Mouse (Mus musculus) forebrain, embryonic 11.5 days (tissue): ENCODE data around the gene Pla2g3. TPM values are rescaled to one million over a fixed set of nuclear protein-coding genes. Genes with fewer than 3 reads are reported as not detected.

Experiments
- ATAC-seq: fragments of 200-750 bp; cut with Nextera tagmentation; replicated peaks from 2 replicates; pipeline ENCODE4 v1.8.0; 2017; ENCODE audit warnings: moderate TSS enrichment; ENCODE audit not compliant: low FRiP score
- DNase-seq: peaks from one replicate; pipeline ENCODE4 v3.0.0-alpha.2; 2017; ENCODE audit warnings: low spot score
- H3K27ac ChIP-seq: fragments of 300-500 bp; sonication (generic); 2 replicates; pipeline ENCODE4 v1.5.1; 2014; ENCODE audit warnings: low read depth, low read length
- H3K27me3 ChIP-seq: fragments of 300-500 bp; sonication (generic); 2 replicates; pipeline ENCODE4 v1.6.1; 2014; ENCODE audit warnings: mild to moderate bottlenecking, low read length, mixed read lengths; ENCODE audit not compliant: control insufficient read depth, insufficient read depth
- H3K36me3 ChIP-seq: fragments of 300-500 bp; sonication (generic); 2 replicates; pipeline ENCODE4 v1.6.1; 2014; ENCODE audit warnings: mild to moderate bottlenecking, low read length, moderate library complexity, mixed read lengths; ENCODE audit not compliant: control insufficient read depth, insufficient read depth
- H3K4me1 ChIP-seq: fragments of 300-500 bp; sonication (generic); replicated peaks from 2 replicates; pipeline ENCODE4 v1.6.1; 2014; ENCODE audit warnings: low read length, mixed read lengths; ENCODE audit not compliant: control insufficient read depth, insufficient read depth
- H3K4me2 ChIP-seq: fragments of 300-500 bp; sonication (generic); 2 replicates; pipeline ENCODE4 v1.6.1; 2014; ENCODE audit warnings: low read depth, mild to moderate bottlenecking, low read length, moderate library complexity, mixed read lengths; ENCODE audit not compliant: severe bottlenecking
- H3K4me3 ChIP-seq: fragments of 300-500 bp; sonication (generic); 2 replicates; pipeline ENCODE4 v1.5.1; 2014; ENCODE audit warnings: low read depth, low read length
- H3K9ac ChIP-seq: fragments of 300-500 bp; sonication (generic); 2 replicates; pipeline ENCODE4 v1.6.1; 2014; ENCODE audit warnings: low read length
- H3K9me3 ChIP-seq: fragments of 300-500 bp; sonication (generic); 2 replicates; pipeline ENCODE4 v1.6.1; 2016; ENCODE audit warnings: low read length, mixed read lengths; ENCODE audit not compliant: control insufficient read depth
- WGBS: fragments of 180-500 bp; shearing (Covaris S2); extraction: QIAGEN DNeasy Blood & Tissue Kit; methylation state at CpG from one replicate; pipeline ENCODE4 v1.1.7; 2014; 5-methylcytosine and 5-hydroxymethylcytosine counted together
- polyA plus RNA-seq: library from polyadenylated mRNA; unstranded; fragments of >200 nt; fragmentation: Nextera tagmentation; extraction: Ambion mirVana; gene quantifications from 2 replicates; pipeline ENCODE4 v1.2.1, GENCODE M21; 2014

The Pla2g3 gene
- polyA plus RNA-seq, 1 experiment from 2014 or later, result 0.92 TPM

GRCm38 (mm10) chr11:3536082-3536481 lies 48.0 kb downstream of the Pla2g3 start:
- ATAC-seq (no peak), DNase-seq (no peak)
- 49% methylated on average over 5 of the region's 5 CpGs for WGBS
- H3K4me3 ChIP-seq, result peak overlapping the region; percentile 54
- no peaks in the 10 kb centered on the region for H3K27me3 ChIP-seq
- H3K27ac ChIP-seq, result peak overlapping the region; percentile 57
- peak overlapping the region; percentile 89 for H3K4me2 ChIP-seq
- H3K36me3 ChIP-seq, result peaks cover 2% of the 10 kb centered on the region; the same call in 1 of the 2 replicates
- H3K9me3 ChIP-seq, result no peaks in the 10 kb centered on the region
- H3K4me1 ChIP-seq, result peaks cover 16% of the 10 kb centered on the region
- peak overlapping the region; percentile 65 for H3K9ac ChIP-seq

GRCm38 (mm10) chr11:3536745-3537333 lies 48.8 kb downstream of the Pla2g3 start:
- Histone ChIP-seq H3K4me1 (peaks cover 16% of the 10 kb centered on the region), H3K27me3 (no peaks in the 10 kb centered on the region), H3K9ac (no peak overlapping the region), H3K9me3 (no peaks in the 10 kb centered on the region), H3K4me3 (no peak overlapping the region), H3K27ac (no peak overlapping the region), H3K4me2 (no peak overlapping the region), H3K36me3 (no peaks in the 10 kb centered on the region; the same call in 1 of the 2 replicates)
- no peak for DNase-seq
- no peak for ATAC-seq
- 88% methylated on average over 5 of the region's 5 CpGs for WGBS

- Histone ChIP-seq H3K9me3 (no peaks in the 10 kb centered on the region), H3K36me3 (no peaks in the 10 kb centered on the region), H3K9ac (no peak overlapping the region), H3K27me3 (no peaks in the 10 kb centered on the region), H3K4me1 (peaks cover 16% of the 10 kb centered on the region), H3K4me2 (peak overlapping the region; percentile 75; the same call in 1 of the 2 replicates), H3K27ac (no peak overlapping the region), H3K4me3 (0 out of 2 replicates have a peak overlapping the region, but pooled peaks have one; percentile 52)
- 87% methylated on average over 3 of the region's 3 CpGs for WGBS
- no peak for DNase-seq
- ATAC-seq, result no peak
These were observed 49.6 kb downstream of the Pla2g3 start for GRCm38 (mm10) chr11:3537711-3538110.

- Histone ChIP-seq H3K4me3 (peak overlapping the region; percentile 52), H3K4me1 (peaks cover 16% of the 10 kb centered on the region), H3K27me3 (no peaks in the 10 kb centered on the region), H3K4me2 (peak overlapping the region; percentile 75), H3K36me3 (no peaks in the 10 kb centered on the region), H3K27ac (no peak overlapping the region), H3K9ac (peak overlapping the region; percentile 56), H3K9me3 (no peaks in the 10 kb centered on the region)
- ATAC-seq (no peak), DNase-seq (no peak)
- 60% methylated on average over 4 of the region's 4 CpGs for WGBS
These were observed 50.3 kb downstream of the Pla2g3 start for GRCm38 (mm10) chr11:3538341-3538740.

GRCm38 (mm10) chr11:3539111-3539825 lies 51.2 kb downstream of the Pla2g3 start:
- Histone ChIP-seq H3K9me3 (no peaks in the 10 kb centered on the region), H3K9ac (peak overlapping the region; percentile 56), H3K4me2 (peak overlapping the region; percentile 75), H3K36me3 (no peaks in the 10 kb centered on the region), H3K27me3 (no peaks in the 10 kb centered on the region), H3K27ac (no peak overlapping the region), H3K4me1 (peaks cover 16% of the 10 kb centered on the region), H3K4me3 (peak overlapping the region; percentile 52)
- ATAC-seq (peak; percentile 92), DNase-seq (peak; percentile 92)
- 5% methylated on average over 33 of the region's 33 CpGs for WGBS

- H3K4me1 ChIP-seq, result peaks cover 14% of the 10 kb centered on the region
- H3K9me3 ChIP-seq, result peaks cover 4% of the 10 kb centered on the region; the same call in 1 of the 2 replicates
- no peak overlapping the region for H3K27ac ChIP-seq
- H3K36me3 ChIP-seq, result no peaks in the 10 kb centered on the region
- peak overlapping the region; percentile 52 for H3K4me3 ChIP-seq
- H3K4me2 ChIP-seq, result peak overlapping the region; percentile 75
- peak overlapping the region; percentile 47; the same call in 1 of the 2 replicates for H3K9ac ChIP-seq
- WGBS, result 85% methylated on average over 4 of the region's 4 CpGs
- ATAC-seq (no peak), DNase-seq (no peak)
- no peaks in the 10 kb centered on the region for H3K27me3 ChIP-seq
These were observed 51.7 kb downstream of the Pla2g3 start for GRCm38 (mm10) chr11:3539826-3540196.

- Histone ChIP-seq H3K4me2 (peak within 1 kb of the TSS; percentile 75), H3K27ac (no peak within 1 kb of the TSS), H3K9ac (peak within 1 kb of the TSS; percentile 47; the same call in 1 of the 2 replicates), H3K4me3 (peak within 1 kb of the TSS; percentile 52), H3K9me3 (peaks cover 4% of the 10 kb centered on the region; the same call in 1 of the 2 replicates), H3K4me1 (peaks cover 11% of the 10 kb centered on the region; the same call in 1 of the 2 replicates), H3K27me3 (no peaks in the 10 kb centered on the region), H3K36me3 (no peaks in the 10 kb centered on the region)
- WGBS, result 91% methylated on average over 23 of the region's 23 CpGs
- DNase-seq, result no peak
- ATAC-seq, result no peak
These were observed 52.5 kb downstream of the Pla2g3 start, which contains the start of gene Smtn for GRCm38 (mm10) chr11:3540451-3541085. Gene Smtn, minus strand, starts transcription at chr11:3540612.

- Histone ChIP-seq H3K4me3 (no peak overlapping the region), H3K4me2 (no peak overlapping the region), H3K4me1 (peaks cover 8% of the 10 kb centered on the region; the same call in 1 of the 2 replicates), H3K9ac (no peak overlapping the region), H3K9me3 (peaks cover 4% of the 10 kb centered on the region; the same call in 1 of the 2 replicates), H3K27me3 (no peaks in the 10 kb centered on the region), H3K36me3 (no peaks in the 10 kb centered on the region), H3K27ac (no peak overlapping the region)
- 63% methylated on average over 3 of the region's 3 CpGs for WGBS
- DNase-seq (no peak), ATAC-seq (no peak)
These were observed 53.8 kb downstream of the Pla2g3 start for GRCm38 (mm10) chr11:3541932-3542331.
